Mouse (Mus musculus): ENCODE measurements around the gene Olfr869. TPM values are rescaled to one million over a fixed set of nuclear protein-coding genes. Genes with fewer than 3 reads are reported as not detected.

Olfr869 gene
- total RNA-seq (2014; rRNA removed) = not detected in 2 replicates
- polyA plus RNA-seq (2012; rRNA removed) = not detected in 2 replicates

- no peak within 1 kb of the TSS for H3K27ac ChIP-seq (replicated peaks; ENCODE audit: insufficient read depth, low read depth, low read length)
- 66% methylated on average over 2 of the region's 2 CpGs for WGBS
Measured at GRCm38 (mm10) chr9:20128709-20129108, at the start of gene Olfr869. TSS of gene Olfr869 (plus strand) at chr9:20129009.

GRCm38 (mm10) chr9:20098326-20098725 lies 30.5 kb upstream of the Olfr869 start, which contains the start of gene Olfr868:
TSS of gene Olfr868 (plus strand) at chr9:20098626.
- 22% methylated on average over 2 of the region's 2 CpGs for WGBS
- no peaks in the 10 kb centered on the region for H3K4me1 ChIP-seq (ENCODE audit: control insufficient read depth, insufficient read depth, low read length)
- no peak within 1 kb of the TSS for H3K4me3 ChIP-seq (ENCODE audit: insufficient read depth, low read depth, low read length)
- DNase-seq (ENCODE audit: extremely low read depth, low read depth, low spot score) = no peak
- no peak within 1 kb of the TSS for H3K27ac ChIP-seq (replicated peaks; ENCODE audit: insufficient read depth, low read depth, low read length)
- no peak for TF ChIP-seq POLR2A (IDR thresholded peaks at IDR 0.05; ENCODE audit: extremely low read depth, insufficient read depth, low read length)
- TF ChIP-seq CTCF (IDR thresholded peaks at IDR 0.05; ENCODE audit: low read depth, low read length) = no peak
- no peaks in the 10 kb centered on the region for H3K79me2 ChIP-seq (ENCODE audit: control insufficient read depth, insufficient read depth, low read length)
- H3K27me3 ChIP-seq (ENCODE audit: control insufficient read depth, insufficient read depth, low read length) = no peaks in the 10 kb centered on the region
- H3K36me3 ChIP-seq (ENCODE audit: control insufficient read depth, insufficient read depth, low read length) = no peaks in the 10 kb centered on the region
- no peak within 1 kb of the TSS for H3K9ac ChIP-seq (ENCODE audit: low read depth, low read length)

More at GRCm38 (mm10) chr9:20128709-20129108, at the start of gene Olfr869:
- no peaks in the 10 kb centered on the region for H3K4me1 ChIP-seq (ENCODE audit: control insufficient read depth, insufficient read depth, low read length)
- TF ChIP-seq CTCF (IDR thresholded peaks at IDR 0.05; ENCODE audit: low read depth, low read length) (no peak), POLR2A (IDR thresholded peaks at IDR 0.05; ENCODE audit: extremely low read depth, insufficient read depth, low read length) (no peak)
- no peaks in the 10 kb centered on the region for H3K27me3 ChIP-seq (ENCODE audit: control insufficient read depth, insufficient read depth, low read length)
- H3K36me3 ChIP-seq (ENCODE audit: control insufficient read depth, insufficient read depth, low read length) = no peaks in the 10 kb centered on the region
- H3K9ac ChIP-seq (ENCODE audit: low read depth, low read length) = no peak within 1 kb of the TSS
- H3K79me2 ChIP-seq (ENCODE audit: control insufficient read depth, insufficient read depth, low read length) = no peaks in the 10 kb centered on the region
- DNase-seq (ENCODE audit: extremely low read depth, low read depth, low spot score) = no peak
- H3K4me3 ChIP-seq (ENCODE audit: insufficient read depth, low read depth, low read length) = no peak within 1 kb of the TSS

- H3K36me3 ChIP-seq (ENCODE audit: control insufficient read depth, insufficient read depth, low read length) = no peaks in the 10 kb centered on the region
- DNase-seq (ENCODE audit: extremely low read depth, low read depth, low spot score) = peak; percentile 1
- H3K4me3 ChIP-seq (ENCODE audit: insufficient read depth, low read depth, low read length) = no peak overlapping the region
- no peaks in the 10 kb centered on the region for H3K4me1 ChIP-seq (ENCODE audit: control insufficient read depth, insufficient read depth, low read length)
- TF ChIP-seq CTCF (IDR thresholded peaks at IDR 0.05; ENCODE audit: low read depth, low read length) (no peak), POLR2A (IDR thresholded peaks at IDR 0.05; ENCODE audit: extremely low read depth, insufficient read depth, low read length) (no peak)
- no peaks in the 10 kb centered on the region for H3K79me2 ChIP-seq (ENCODE audit: control insufficient read depth, insufficient read depth, low read length)
- WGBS = 80% methylated on average over 3 of the region's 3 CpGs
- H3K9ac ChIP-seq (ENCODE audit: low read depth, low read length) = no peak overlapping the region
- no peaks in the 10 kb centered on the region for H3K27me3 ChIP-seq (ENCODE audit: control insufficient read depth, insufficient read depth, low read length)
- H3K27ac ChIP-seq (replicated peaks; ENCODE audit: insufficient read depth, low read depth, low read length) = no peak overlapping the region
Measured at GRCm38 (mm10) chr9:20149706-20150105, 20.9 kb downstream of the Olfr869 start.

- H3K4me3 ChIP-seq (ENCODE audit: insufficient read depth, low read depth, low read length) = no peak within 1 kb of the TSS
- no peak for DNase-seq (ENCODE audit: extremely low read depth, low read depth, low spot score)
- H3K79me2 ChIP-seq (ENCODE audit: control insufficient read depth, insufficient read depth, low read length) = no peaks in the 10 kb centered on the region
- H3K27ac ChIP-seq (replicated peaks; ENCODE audit: insufficient read depth, low read depth, low read length) = no peak within 1 kb of the TSS
- 80% methylated on average over 2 of the region's 2 CpGs for WGBS
- H3K36me3 ChIP-seq (ENCODE audit: control insufficient read depth, insufficient read depth, low read length) = no peaks in the 10 kb centered on the region
- H3K27me3 ChIP-seq (ENCODE audit: control insufficient read depth, insufficient read depth, low read length) = no peaks in the 10 kb centered on the region
- H3K9ac ChIP-seq (ENCODE audit: low read depth, low read length) = no peak within 1 kb of the TSS
- H3K4me1 ChIP-seq (ENCODE audit: control insufficient read depth, insufficient read depth, low read length) = no peaks in the 10 kb centered on the region
- TF ChIP-seq CTCF (IDR thresholded peaks at IDR 0.05; ENCODE audit: low read depth, low read length) (no peak), POLR2A (IDR thresholded peaks at IDR 0.05; ENCODE audit: extremely low read depth, insufficient read depth, low read length) (no peak)
Measured at GRCm38 (mm10) chr9:20173957-20174356, 45.1 kb downstream of the Olfr869 start, which contains the start of gene Olfr870. TSS of gene Olfr870 (minus strand) at chr9:20174057.

GRCm38 (mm10) chr9:20179463-20179862 lies 50.7 kb downstream of the Olfr869 start:
- no peaks in the 10 kb centered on the region for H3K4me1 ChIP-seq (ENCODE audit: control insufficient read depth, insufficient read depth, low read length)
- 62% methylated on average over 5 of the region's 5 CpGs for WGBS
- DNase-seq (ENCODE audit: extremely low read depth, low read depth, low spot score) = no peak
- H3K79me2 ChIP-seq (ENCODE audit: control insufficient read depth, insufficient read depth, low read length) = no peaks in the 10 kb centered on the region
- H3K27me3 ChIP-seq (ENCODE audit: control insufficient read depth, insufficient read depth, low read length) = no peaks in the 10 kb centered on the region
- no peak overlapping the region for H3K4me3 ChIP-seq (ENCODE audit: insufficient read depth, low read depth, low read length)
- TF ChIP-seq POLR2A (IDR thresholded peaks at IDR 0.05; ENCODE audit: extremely low read depth, insufficient read depth, low read length) = no peak
- TF ChIP-seq CTCF (IDR thresholded peaks at IDR 0.05; ENCODE audit: low read depth, low read length) = no peak
- no peak overlapping the region for H3K27ac ChIP-seq (replicated peaks; ENCODE audit: insufficient read depth, low read depth, low read length)
- H3K36me3 ChIP-seq (ENCODE audit: control insufficient read depth, insufficient read depth, low read length) = no peaks in the 10 kb centered on the region
- H3K9ac ChIP-seq (ENCODE audit: low read depth, low read length) = no peak overlapping the region

Other genes with a start within 250 kb of the Olfr869 start
- gene Olfr862, start 241.0 kb upstream of the Olfr869 start, total RNA-seq (2014; rRNA removed) = not detected in 2 replicates
- gene Olfr862, start 241.0 kb upstream of the Olfr869 start, polyA plus RNA-seq (2012; rRNA removed) = not detected in 2 replicates
- not detected in 2 replicates for gene Olfr77, start 212.1 kb upstream of the Olfr869 start, total RNA-seq (2014; rRNA removed)
- gene Olfr77, start 212.1 kb upstream of the Olfr869 start, polyA plus RNA-seq (2012; rRNA removed) = not detected in 2 replicates
- gene Olfr866, start 101.0 kb upstream of the Olfr869 start, total RNA-seq (2014; rRNA removed) = not detected in 2 replicates
- gene Olfr866, start 101.0 kb upstream of the Olfr869 start, polyA plus RNA-seq (2012; rRNA removed) = not detected in 2 replicates
- gene Olfr867, start 71.4 kb upstream of the Olfr869 start, total RNA-seq (2014; rRNA removed) = not detected in 2 replicates
- not detected in 2 replicates for gene Olfr867, start 71.4 kb upstream of the Olfr869 start, polyA plus RNA-seq (2012; rRNA removed)
- not detected in 2 replicates for gene Olfr868, start 30.4 kb upstream of the Olfr869 start, total RNA-seq (2014; rRNA removed)
- gene Olfr868, start 30.4 kb upstream of the Olfr869 start, polyA plus RNA-seq (2012; rRNA removed) = not detected in 2 replicates
- not detected in 2 replicates for gene Olfr870, start 45.0 kb downstream of the Olfr869 start, total RNA-seq (2014; rRNA removed)
- not detected in 2 replicates for gene Olfr870, start 45.0 kb downstream of the Olfr869 start, polyA plus RNA-seq (2012; rRNA removed)
- gene Olfr871, start 83.2 kb downstream of the Olfr869 start, total RNA-seq (2014; rRNA removed) = not detected in 2 replicates
- not detected in 2 replicates for gene Olfr871, start 83.2 kb downstream of the Olfr869 start, polyA plus RNA-seq (2012; rRNA removed)
- gene Olfr872, start 108.1 kb downstream of the Olfr869 start, total RNA-seq (2014; rRNA removed) = not detected in 2 replicates
- gene Olfr872, start 108.1 kb downstream of the Olfr869 start, polyA plus RNA-seq (2012; rRNA removed) = not detected in 2 replicates
- not detected in 2 replicates for gene Olfr39, start 153.3 kb downstream of the Olfr869 start, total RNA-seq (2014; rRNA removed)
- gene Olfr39, start 153.3 kb downstream of the Olfr869 start, polyA plus RNA-seq (2012; rRNA removed) = not detected in 2 replicates
- gene Olfr873, start 169.5 kb downstream of the Olfr869 start, total RNA-seq (2014; rRNA removed) = not detected in 2 replicates
- gene Olfr873, start 169.5 kb downstream of the Olfr869 start, polyA plus RNA-seq (2012; rRNA removed) = not detected in 2 replicates
- gene Olfr18, start 207.1 kb downstream of the Olfr869 start, total RNA-seq (2014; rRNA removed) = not detected in 2 replicates
- not detected in 2 replicates for gene Olfr18, start 207.1 kb downstream of the Olfr869 start, polyA plus RNA-seq (2012; rRNA removed)